Mouse (Mus musculus) bone marrow macrophage, adult 2 months (primary cell): ENCODE results near the gene Gas2. TPM values are rescaled to one million over a fixed set of nuclear protein-coding genes. Genes with fewer than 3 reads are reported as not detected.
A peak's percentile ranks its signal among the peaks of the same experiment; 100 is the strongest.

Experiments
- H3K27ac ChIP-seq: 2 replicates; pipeline ENCODE4 v1.5.1; 2012; ENCODE audit warnings: low read depth, low read length; ENCODE audit not compliant: insufficient read depth
- H3K4me1 ChIP-seq: 2 replicates; pipeline ENCODE4 v1.6.1; 2012; ENCODE audit warnings: low read length; ENCODE audit not compliant: control insufficient read depth, insufficient read depth
- H3K4me3 ChIP-seq: 2 replicates; pipeline ENCODE4 v1.5.1; 2012; ENCODE audit warnings: mild to moderate bottlenecking, low read length, moderate library complexity; ENCODE audit not compliant: insufficient read depth
- CTCF ChIP-seq: IDR thresholded peaks from 2 replicates; pipeline ENCODE4 v1.5.1; 2012; ENCODE audit warnings: low read depth, mild to moderate bottlenecking, low read length, moderate library complexity
- POLR2A ChIP-seq: IDR thresholded peaks from 2 replicates; pipeline ENCODE4 v1.6.1; 2012; ENCODE audit warnings: mild to moderate bottlenecking, low read depth, low read length, borderline replicate concordance
- polyA plus RNA-seq: library from polyadenylated mRNA; stranded (reverse); fragments of >200 nt; gene quantifications from 2 replicates; pipeline ENCODE4 v1.2.4, GENCODE M21; 2012; ENCODE audit not compliant: missing spikeins, insufficient read depth, insufficient read length

Gas2 gene
- polyA plus RNA-seq, 1 experiment = 2.1 TPM

GRCm38 (mm10) chr7:51985763-51986162 lies 123.9 kb downstream of the Gas2 start:
- TF ChIP-seq CTCF = no peak
- TF ChIP-seq POLR2A = no peak
- Histone ChIP-seq H3K27ac (no peak overlapping the region), H3K4me1 (peaks cover 12% of the 10 kb centered on the region), H3K4me3 (no peak overlapping the region)

GRCm38 (mm10) chr7:51986909-51987308 lies 125.1 kb downstream of the Gas2 start:
- peaks cover 12% of the 10 kb centered on the region for H3K4me1 ChIP-seq
- no peak for TF ChIP-seq POLR2A
- TF ChIP-seq CTCF = no peak
- no peak overlapping the region for H3K27ac ChIP-seq
- no peak overlapping the region; the same call in 1 of the 2 replicates for H3K4me3 ChIP-seq

- peaks cover 12% of the 10 kb centered on the region for H3K4me1 ChIP-seq
- no peak for TF ChIP-seq POLR2A
- TF ChIP-seq CTCF = no peak
- no peak overlapping the region for H3K27ac ChIP-seq
- no peak overlapping the region for H3K4me3 ChIP-seq
Measured at GRCm38 (mm10) chr7:51991020-51991419, 129.2 kb downstream of the Gas2 start.

GRCm38 (mm10) chr7:52005511-52006295 lies 143.9 kb downstream of the Gas2 start, which contains the start of gene Svip:
TSS of gene Svip (minus strand) at chr7:52006018.
- Histone ChIP-seq H3K27ac (no peak within 1 kb of the TSS), H3K4me1 (peaks cover 2% of the 10 kb centered on the region; the same call in 1 of the 2 replicates), H3K4me3 (peak within 1 kb of the TSS; percentile 98)
- TF ChIP-seq POLR2A (no peak), CTCF (no peak)

- Histone ChIP-seq H3K27ac (no peak overlapping the region), H3K4me3 (peak overlapping the region; percentile 54), H3K4me1 (peaks cover 2% of the 10 kb centered on the region; the same call in 1 of the 2 replicates)
Measured at GRCm38 (mm10) chr7:52006296-52006630, 144.4 kb downstream of the Gas2 start.

GRCm38 (mm10) chr7:52007138-52007537 lies 145.3 kb downstream of the Gas2 start:
- TF ChIP-seq POLR2A (no peak), CTCF (no peak)
- H3K4me3 ChIP-seq = no peak overlapping the region
- no peak overlapping the region for H3K27ac ChIP-seq
- H3K4me1 ChIP-seq = peaks cover 2% of the 10 kb centered on the region; the same call in 1 of the 2 replicates

More at GRCm38 (mm10) chr7:52006296-52006630, 144.4 kb downstream of the Gas2 start:
- TF ChIP-seq CTCF = no peak
- TF ChIP-seq POLR2A = no peak

GRCm38 (mm10) chr7:52013457-52013856 lies 151.6 kb downstream of the Gas2 start:
- no peak overlapping the region for H3K4me3 ChIP-seq
- no peaks in the 10 kb centered on the region for H3K4me1 ChIP-seq
- TF ChIP-seq CTCF (no peak), POLR2A (no peak)
- H3K27ac ChIP-seq = no peak overlapping the region

- Histone ChIP-seq H3K4me3 (no peak overlapping the region), H3K27ac (no peak overlapping the region), H3K4me1 (no peaks in the 10 kb centered on the region)
- TF ChIP-seq CTCF (no peak), POLR2A (no peak)
Measured at GRCm38 (mm10) chr7:52015180-52015579, 153.4 kb downstream of the Gas2 start.

GRCm38 (mm10) chr7:52015628-52016027 lies 153.8 kb downstream of the Gas2 start, which contains the start of gene 1700015G11Rik:
TSS of gene 1700015G11Rik (minus strand) at chr7:52015728.
- H3K27ac ChIP-seq = no peak within 1 kb of the TSS
- TF ChIP-seq CTCF = no peak
- TF ChIP-seq POLR2A = no peak
- H3K4me3 ChIP-seq = no peak within 1 kb of the TSS
- H3K4me1 ChIP-seq = no peaks in the 10 kb centered on the region

- TF ChIP-seq POLR2A (no peak), CTCF (no peak)
- no peaks in the 10 kb centered on the region for H3K4me1 ChIP-seq
- no peak overlapping the region for H3K4me3 ChIP-seq
- H3K27ac ChIP-seq = no peak overlapping the region
Measured at GRCm38 (mm10) chr7:52022039-52022438, 160.2 kb downstream of the Gas2 start.
